Mouse (Mus musculus): ENCODE data around the gene Spta1.

GRCm38 (mm10) chr1:174158512-174158911, 14.1 kb upstream of the Spta1 start:
- no peak for TF ChIP-seq CTCF (conservative IDR thresholded peaks at IDR 0.05; ENCODE audit: low read length)
- TF ChIP-seq NANOG (IDR thresholded peaks at IDR 0.05; ENCODE audit: borderline replicate concordance, low read length) = no peak
